Mouse (Mus musculus) activated CD4-positive, CD25-positive, alpha-beta regulatory T cell, adult 9 weeks (primary cell): ENCODE data around the gene Zfp53. TPM values are rescaled to one million over a fixed set of nuclear protein-coding genes. Genes with fewer than 3 reads are reported as not detected.

ENCODE experiments used
- polyA plus RNA-seq: library from polyadenylated mRNA; unstranded; fragments of 100-300 nt; shearing (Covaris generic); gene quantifications from one replicate; pipeline ENCODE4 v1.2.1, GENCODE M21; 2017

The Zfp53 gene
- polyA plus RNA-seq, result 64.0 TPM

DNA sequence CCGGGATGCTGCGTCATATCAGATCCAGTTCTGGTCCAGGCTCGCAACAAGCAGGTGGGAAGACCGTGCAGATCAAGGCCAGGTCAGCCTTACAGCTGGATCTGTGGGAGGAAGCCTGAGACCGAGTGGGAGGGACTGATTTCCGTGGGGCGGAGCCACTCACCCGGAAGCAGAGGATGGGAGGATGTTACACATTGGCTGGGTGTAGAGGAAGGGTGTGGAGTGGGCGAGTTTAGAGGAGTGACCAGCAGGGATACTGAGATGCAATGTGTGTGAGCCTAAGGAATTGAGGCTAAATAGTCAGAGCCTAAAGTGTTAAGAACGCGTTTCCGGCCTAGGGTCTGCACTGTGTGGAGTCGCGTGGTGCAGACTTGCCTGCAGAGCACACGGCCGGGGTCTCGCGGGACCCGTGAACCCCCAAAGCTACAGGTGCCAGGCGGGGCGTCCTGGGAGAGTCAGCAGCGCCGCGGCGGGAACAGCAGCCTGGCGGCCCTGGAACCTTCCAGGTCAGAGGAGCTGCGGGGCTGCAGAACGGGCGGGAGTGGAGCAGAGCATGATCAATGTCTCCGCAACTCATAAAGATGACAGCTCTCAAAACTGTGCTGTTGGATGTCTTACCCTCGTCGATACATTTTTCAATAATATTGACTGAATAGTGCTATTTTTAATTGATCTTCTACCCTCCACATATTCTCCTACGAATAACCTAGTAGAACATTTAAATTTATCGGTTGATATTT, at the start of gene Zfp53:
Zfp53 (plus strand) TSS at position 239 of the 740 bp plus-strand sequence.

DNA sequence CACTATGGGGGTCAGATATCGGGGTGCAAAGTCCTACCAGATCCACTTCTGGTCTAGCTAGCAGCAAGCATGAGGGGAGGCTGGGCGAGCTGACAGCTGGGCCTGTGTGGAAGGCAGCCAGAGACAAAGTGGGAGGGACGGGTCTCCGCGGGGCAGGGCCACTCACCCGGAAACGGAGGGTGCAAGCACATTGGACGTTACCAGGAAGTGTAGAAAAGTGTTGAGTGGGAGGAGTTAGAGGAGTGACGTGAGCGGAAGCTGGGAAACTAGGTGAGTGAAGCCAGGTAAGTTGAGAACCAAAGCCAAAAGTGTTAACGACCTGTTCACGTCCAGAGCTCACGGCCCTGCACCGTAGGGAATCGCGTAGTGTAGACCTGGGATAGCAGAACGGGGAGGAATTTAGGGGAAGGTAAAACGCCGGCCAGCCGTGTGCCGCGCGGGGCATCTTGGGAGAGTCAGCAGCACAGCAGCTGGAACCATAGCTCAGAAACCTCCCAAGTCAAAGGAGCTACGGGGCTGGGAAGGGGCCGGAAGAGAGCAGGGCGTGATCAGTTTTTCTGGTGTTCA, 38.6 kb upstream of the Zfp53 start, which contains the start of gene Zfp51:
Zfp51 (plus strand) TSS at position 237 of the 567 bp plus-strand sequence.

DNA sequence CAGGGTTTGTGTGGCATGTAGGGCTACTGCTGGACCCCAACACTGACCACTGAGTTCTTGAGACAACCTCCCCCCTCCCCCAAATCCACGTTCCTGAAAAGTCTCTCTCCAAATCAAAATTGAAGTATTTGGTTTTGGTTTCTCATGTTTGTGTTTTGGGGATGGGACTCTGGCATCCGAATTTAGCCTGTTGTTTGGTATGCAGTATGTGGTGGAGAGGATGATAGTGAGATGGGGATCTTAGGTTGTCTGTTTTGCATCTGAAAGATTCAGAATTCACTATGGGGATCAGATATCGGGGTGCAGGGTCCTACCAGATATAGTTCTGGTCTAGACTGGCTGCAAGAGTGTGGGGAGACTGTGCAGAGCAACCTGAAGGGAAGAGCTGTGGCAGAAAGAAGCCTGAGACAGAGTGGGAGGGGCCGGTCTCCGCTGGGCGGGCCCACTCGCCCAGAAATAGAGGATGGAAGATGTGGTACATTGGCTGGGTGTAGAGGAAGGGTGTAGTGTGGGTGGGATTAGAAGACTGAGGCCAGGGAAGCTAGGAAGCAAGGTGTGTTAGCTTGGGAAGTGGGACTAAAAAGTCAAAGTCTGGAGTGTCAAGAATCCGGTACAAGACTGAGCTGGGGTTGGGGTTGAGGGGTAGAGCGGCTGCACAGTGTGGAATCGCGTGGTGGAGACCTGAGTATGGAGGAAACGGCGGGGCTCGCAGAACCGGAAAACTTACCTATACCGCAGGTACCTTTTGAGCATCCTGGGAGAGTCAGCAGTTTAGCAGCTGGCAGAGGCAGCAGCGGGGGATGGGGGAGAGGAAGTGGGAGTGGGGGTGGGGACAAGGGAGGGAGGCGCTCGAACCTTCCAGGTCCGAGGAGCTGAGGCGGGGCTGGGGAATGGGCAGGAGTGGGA, 46.6 kb downstream of the Zfp53 start, which contains the start of gene Zfp52:
Zfp52 (plus strand) TSS at position 444 of the 906 bp plus-strand sequence.

Other genes with a start within 250 kb of the Zfp53 start
- gene Vmn1r235, start 232.6 kb upstream of the Zfp53 start, polyA plus RNA-seq, result not detected
- gene Vmn1r236, start 206.1 kb upstream of the Zfp53 start, polyA plus RNA-seq, result not detected
- gene Vmn1r237, start 177.1 kb upstream of the Zfp53 start, polyA plus RNA-seq, result not detected
- gene Zfp677, start 105.2 kb upstream of the Zfp53 start, polyA plus RNA-seq, result 21.2 TPM
- 15.2 TPM for gene Zfp54, start 65.8 kb upstream of the Zfp53 start, polyA plus RNA-seq
- 45.0 TPM for gene Zfp51, start 38.6 kb upstream of the Zfp53 start, polyA plus RNA-seq
- gene Zfp52, start 46.5 kb downstream of the Zfp53 start, polyA plus RNA-seq, result 30.7 TPM
- gene Zfp948, start 78.0 kb downstream of the Zfp53 start, polyA plus RNA-seq, result 6.4 TPM
- 17.1 TPM for gene Zfp983, start 161.6 kb downstream of the Zfp53 start, polyA plus RNA-seq
- gene Gm10226, start 202.9 kb downstream of the Zfp53 start, polyA plus RNA-seq, result 22.5 TPM
- 8.0 TPM for gene Zfp760, start 218.7 kb downstream of the Zfp53 start, polyA plus RNA-seq
- gene Zfp229, start 241.8 kb downstream of the Zfp53 start, polyA plus RNA-seq, result 0.59 TPM